Mouse (Mus musculus) limb, embryonic 13.5 days (tissue): ENCODE measurements at regions not wholly inside any gene's neighbourhood (a gene's known extent, or its start where the extent isn't known, plus 50 kb on each side); places are given as distances from the start of the nearest gene placed in this dataset.
A peak's percentile ranks its signal among the peaks of the same experiment; 100 is the strongest.
"Not testable (repeated sequence)": the region's sequence is repeated elsewhere in the genome, so short reads cannot be mapped to it uniquely, and the experiment has no call there.

ENCODE experiments used
- ATAC-seq: fragments of 200-750 bp; cut with Nextera tagmentation; 2 replicates; pipeline ENCODE4 v1.8.0; 2017; ENCODE audit warnings: low read depth, moderate number of reproducible peaks, moderate TSS enrichment; ENCODE audit not compliant: low FRiP score
- H3K27ac ChIP-seq: fragments of 300-500 bp; sonication (generic); 2 replicates; pipeline ENCODE4 v1.5.1; 2015; ENCODE audit warnings: inconsistent platforms, mild to moderate bottlenecking, moderate library complexity
- H3K27me3 ChIP-seq: fragments of 300-500 bp; sonication (generic); 2 replicates; pipeline ENCODE4 v1.6.1; 2015; ENCODE audit warnings: mild to moderate bottlenecking, inconsistent platforms
- H3K36me3 ChIP-seq: fragments of 300-500 bp; sonication (generic); 2 replicates; pipeline ENCODE4 v1.6.1; 2015; ENCODE audit warnings: inconsistent platforms, mild to moderate bottlenecking, moderate library complexity
- H3K4me1 ChIP-seq: fragments of 300-500 bp; sonication (generic); 2 replicates; pipeline ENCODE4 v1.6.1; 2015; ENCODE audit warnings: inconsistent platforms
- H3K4me2 ChIP-seq: fragments of 300-500 bp; sonication (generic); replicated peaks from 2 replicates; pipeline ENCODE4 v1.6.1; 2015; ENCODE audit warnings: inconsistent platforms, mild to moderate bottlenecking, moderate library complexity
- H3K4me3 ChIP-seq: fragments of 300-500 bp; sonication (generic); 2 replicates; pipeline ENCODE4 v1.5.1; 2015; ENCODE audit warnings: moderate library complexity, mild to moderate bottlenecking, inconsistent platforms
- H3K9ac ChIP-seq: fragments of 300-500 bp; sonication (generic); 2 replicates; pipeline ENCODE4 v1.6.1; 2015; ENCODE audit warnings: mild to moderate bottlenecking, inconsistent platforms
- H3K9me3 ChIP-seq: fragments of 300-500 bp; sonication (generic); 2 replicates; pipeline ENCODE4 v1.6.1; 2016; ENCODE audit warnings: inconsistent platforms
- WGBS: fragments of 180-500 bp; shearing (Covaris S2); methylation state at CpG from one replicate; pipeline ENCODE4 v1.1.7; 2015; 5-methylcytosine and 5-hydroxymethylcytosine counted together

GRCm38 (mm10) chr10:23686969-23687368 lies 100.1 kb downstream of the Rps12 start:
- Histone ChIP-seq H3K4me1 (no peaks in the 10 kb centered on the region), H3K4me3 (no peak overlapping the region), H3K27me3 (no peaks in the 10 kb centered on the region), H3K27ac (peak overlapping the region; percentile 15; the same call in 1 of the 2 replicates), H3K9ac (no peak overlapping the region), H3K4me2 (peak overlapping the region; percentile 40), H3K36me3 (no peaks in the 10 kb centered on the region), H3K9me3 (no peaks in the 10 kb centered on the region)
- ATAC-seq: 0 out of 2 replicates have a peak, but pooled peaks have one; percentile 32
- WGBS: 46% methylated on average over 10 of the region's 10 CpGs

GRCm38 (mm10) chr10:23683078-23683477 lies 104.0 kb downstream of the Rps12 start:
- H3K27ac ChIP-seq: no peak overlapping the region
- no peaks in the 10 kb centered on the region for H3K36me3 ChIP-seq
- 77% methylated on average over 4 of the region's 4 CpGs for WGBS
- H3K9ac ChIP-seq: no peak overlapping the region
- no peak for ATAC-seq
- H3K4me2 ChIP-seq: no peak overlapping the region
- H3K9me3 ChIP-seq: no peaks in the 10 kb centered on the region
- H3K4me1 ChIP-seq: no peaks in the 10 kb centered on the region
- H3K4me3 ChIP-seq: no peak overlapping the region
- H3K27me3 ChIP-seq: no peaks in the 10 kb centered on the region

- H3K9ac ChIP-seq: no peak overlapping the region
- no peaks in the 10 kb centered on the region for H3K36me3 ChIP-seq
- no peaks in the 10 kb centered on the region for H3K27me3 ChIP-seq
- no peaks in the 10 kb centered on the region for H3K9me3 ChIP-seq
- no peak overlapping the region for H3K4me2 ChIP-seq
- H3K4me3 ChIP-seq: no peak overlapping the region
- ATAC-seq: 0 out of 2 replicates have a peak, but pooled peaks have one; percentile 32
- WGBS: 33% methylated on average over 6 of the region's 6 CpGs
- no peak overlapping the region for H3K27ac ChIP-seq
- H3K4me1 ChIP-seq: peaks cover 29% of the 10 kb centered on the region
These were observed 111.2 kb downstream of the Rps12 start for GRCm38 (mm10) chr10:23675911-23676310.

GRCm38 (mm10) chr10:23674633-23675515 lies 112.2 kb downstream of the Rps12 start:
- no peaks in the 10 kb centered on the region for H3K27me3 ChIP-seq
- H3K4me3 ChIP-seq: no peak overlapping the region
- 0 out of 2 replicates have a peak, but pooled peaks have one; percentile 28 for ATAC-seq
- WGBS: 46% methylated on average over 16 of the region's 16 CpGs
- no peak overlapping the region for H3K9ac ChIP-seq
- H3K27ac ChIP-seq: peak overlapping the region; percentile 39; the same call in 1 of the 2 replicates
- peaks cover 29% of the 10 kb centered on the region for H3K4me1 ChIP-seq
- no peaks in the 10 kb centered on the region for H3K9me3 ChIP-seq
- H3K36me3 ChIP-seq: no peaks in the 10 kb centered on the region
- H3K4me2 ChIP-seq: peak overlapping the region; percentile 2; the same call in 1 of the 2 replicates

- H3K27me3 ChIP-seq: no peaks in the 10 kb centered on the region
- 32% methylated on average over 4 of the region's 4 CpGs for WGBS
- H3K4me2 ChIP-seq: no peak overlapping the region
- no peak overlapping the region for H3K9ac ChIP-seq
- peaks cover 29% of the 10 kb centered on the region for H3K4me1 ChIP-seq
- H3K4me3 ChIP-seq: no peak overlapping the region
- no peak for ATAC-seq
- H3K9me3 ChIP-seq: no peaks in the 10 kb centered on the region
- H3K36me3 ChIP-seq: no peaks in the 10 kb centered on the region
- no peak overlapping the region for H3K27ac ChIP-seq
These were observed 114.8 kb downstream of the Rps12 start for GRCm38 (mm10) chr10:23672296-23672695.

GRCm38 (mm10) chr10:23671494-23671893 lies 115.6 kb downstream of the Rps12 start:
- peaks cover 29% of the 10 kb centered on the region for H3K4me1 ChIP-seq
- no peak for ATAC-seq
- 29% methylated on average over 8 of the region's 8 CpGs for WGBS
- no peaks in the 10 kb centered on the region for H3K9me3 ChIP-seq
- H3K4me3 ChIP-seq: no peak overlapping the region
- H3K27me3 ChIP-seq: no peaks in the 10 kb centered on the region
- H3K9ac ChIP-seq: no peak overlapping the region
- H3K27ac ChIP-seq: no peak overlapping the region
- H3K36me3 ChIP-seq: no peaks in the 10 kb centered on the region
- no peak overlapping the region for H3K4me2 ChIP-seq

- 82% methylated on average over 8 of the region's 8 CpGs for WGBS
These were observed 121.2 kb downstream of the Rps12 start for GRCm38 (mm10) chr10:23665916-23666315.

GRCm38 (mm10) chr10:23626201-23626600 lies 160.9 kb downstream of the Rps12 start:
- Histone ChIP-seq H3K4me3 (no peak overlapping the region), H3K36me3 (no peaks in the 10 kb centered on the region), H3K4me2 (no peak overlapping the region), H3K9me3 (no peaks in the 10 kb centered on the region), H3K4me1 (no peaks in the 10 kb centered on the region), H3K27ac (no peak overlapping the region; the same call in 1 of the 2 replicates), H3K27me3 (no peaks in the 10 kb centered on the region), H3K9ac (no peak overlapping the region)
- WGBS: 80% methylated on average over 4 of the region's 4 CpGs
- no peak for ATAC-seq

More at GRCm38 (mm10) chr10:23665916-23666315, 121.2 kb downstream of the Rps12 start:
- H3K27me3 ChIP-seq, H3K4me1 ChIP-seq, H3K36me3 ChIP-seq, H3K9me3 ChIP-seq, H3K27ac ChIP-seq, H3K9ac ChIP-seq, ATAC-seq, H3K4me2 ChIP-seq, H3K4me3 ChIP-seq: not testable (repeated sequence)

- Histone ChIP-seq H3K4me3 (no peak overlapping the region), H3K4me1 (peaks cover 35% of the 10 kb centered on the region), H3K27ac (no peak overlapping the region), H3K9me3 (no peaks in the 10 kb centered on the region), H3K4me2 (no peak overlapping the region), H3K36me3 (no peaks in the 10 kb centered on the region), H3K9ac (no peak overlapping the region), H3K27me3 (no peaks in the 10 kb centered on the region)
- WGBS: 83% methylated on average over 2 of the region's 2 CpGs
- ATAC-seq: no peak
These were observed 175.0 kb downstream of the Rps12 start for GRCm38 (mm10) chr10:23612030-23612429.

GRCm38 (mm10) chr10:23611183-23611582 lies 175.9 kb downstream of the Rps12 start:
- ATAC-seq: no peak
- Histone ChIP-seq H3K27me3 (no peaks in the 10 kb centered on the region), H3K9ac (no peak overlapping the region), H3K27ac (no peak overlapping the region), H3K4me1 (peaks cover 35% of the 10 kb centered on the region), H3K4me2 (no peak overlapping the region), H3K9me3 (no peaks in the 10 kb centered on the region), H3K36me3 (no peaks in the 10 kb centered on the region), H3K4me3 (no peak overlapping the region)
- WGBS: 30% methylated on average over 9 of the region's 9 CpGs

- H3K27me3 ChIP-seq: no peaks in the 10 kb centered on the region
- H3K36me3 ChIP-seq: no peaks in the 10 kb centered on the region
- no peak overlapping the region for H3K27ac ChIP-seq
- no peak overlapping the region for H3K9ac ChIP-seq
- peak; percentile 7; the same call in 1 of the 2 replicates for ATAC-seq
- no peak overlapping the region for H3K4me2 ChIP-seq
- peaks cover 35% of the 10 kb centered on the region for H3K4me1 ChIP-seq
- H3K4me3 ChIP-seq: no peak overlapping the region
- 62% methylated on average over 6 of the region's 6 CpGs for WGBS
- H3K9me3 ChIP-seq: no peaks in the 10 kb centered on the region
These were observed 176.6 kb downstream of the Rps12 start for GRCm38 (mm10) chr10:23610485-23610884.

GRCm38 (mm10) chr10:23610046-23610445 lies 177.0 kb downstream of the Rps12 start:
- no peak overlapping the region for H3K27ac ChIP-seq
- H3K4me2 ChIP-seq: no peak overlapping the region
- H3K36me3 ChIP-seq: no peaks in the 10 kb centered on the region
- H3K4me1 ChIP-seq: peaks cover 35% of the 10 kb centered on the region
- no peaks in the 10 kb centered on the region for H3K9me3 ChIP-seq
- peak; percentile 48; the same call in 1 of the 2 replicates for ATAC-seq
- no peak overlapping the region for H3K4me3 ChIP-seq
- no peak overlapping the region for H3K9ac ChIP-seq
- H3K27me3 ChIP-seq: no peaks in the 10 kb centered on the region
- 31% methylated on average over 3 of the region's 3 CpGs for WGBS
